Mouse (Mus musculus) CH12.LX (cell line): ENCODE data around the gene Top3a.

Experiments
- BHLHE40 ChIP-seq: IDR thresholded peaks from 2 replicates; pipeline ENCODE4 v1.6.1; 2011; ENCODE audit warnings: mild to moderate bottlenecking, low read depth, low read length, improper control_type of control experiment
- CHD1 ChIP-seq: IDR thresholded peaks from 2 replicates; pipeline ENCODE4 v1.6.1; 2012; ENCODE audit warnings: low read depth, low read length, improper control_type of control experiment, inconsistent platforms
- CHD2 ChIP-seq: IDR thresholded peaks from 2 replicates; pipeline ENCODE4 v1.6.1; 2011; ENCODE audit warnings: low read length, improper control_type of control experiment
- CTCF ChIP-seq, 2 experiments: IDR thresholded peaks in 1 of 2; conservative IDR thresholded peaks in 1 of 2; 2 replicates each; pipeline ENCODE4 v1.5.1; 2011 to 2012; ENCODE audit warnings: low read depth in 2 of 2, low read length in 2 of 2, improper control_type of control experiment in 1 of 2, inconsistent platforms in 1 of 2, mild to moderate bottlenecking in 1 of 2, moderate library complexity in 1 of 2
- E2F4 ChIP-seq: IDR thresholded peaks from 2 replicates; pipeline ENCODE4 v1.6.1; 2011; ENCODE audit warnings: low read depth, low read length, improper control_type of control experiment; ENCODE audit not compliant: insufficient replicate concordance
- ETS1 ChIP-seq: conservative IDR thresholded peaks from 2 replicates; pipeline ENCODE4 v1.6.1; 2012; ENCODE audit warnings: low read depth, mild to moderate bottlenecking, inconsistent platforms, low read length, improper control_type of control experiment, moderate library complexity
- HCFC1 ChIP-seq: IDR thresholded peaks from 2 replicates; pipeline ENCODE4 v1.6.1; 2012; ENCODE audit warnings: low read depth, mild to moderate bottlenecking, inconsistent platforms, low read length, improper control_type of control experiment
- MEF2A ChIP-seq: IDR thresholded peaks from 2 replicates; pipeline ENCODE4 v1.6.1; 2014; ENCODE audit warnings: low read depth, mild to moderate bottlenecking, inconsistent platforms, low read length, improper control_type of control experiment, borderline replicate concordance
- MYC ChIP-seq: IDR thresholded peaks from 2 replicates; pipeline ENCODE4 v1.6.1; 2011; ENCODE audit warnings: low read depth, mild to moderate bottlenecking, improper control_type of control experiment, low read length
- NRF1 ChIP-seq: IDR thresholded peaks from 2 replicates; pipeline ENCODE4 v1.6.1; 2014; ENCODE audit warnings: low read depth, mild to moderate bottlenecking, inconsistent platforms, low read length, improper control_type of control experiment, moderate library complexity
- POLR2A ChIP-seq: IDR thresholded peaks from 2 replicates; pipeline ENCODE4 v1.6.1; 2011; ENCODE audit warnings: low read depth, mild to moderate bottlenecking, improper control_type of control experiment, low read length
- TBP ChIP-seq: conservative IDR thresholded peaks from 2 replicates; pipeline ENCODE4 v1.6.1; 2011; ENCODE audit warnings: low read depth, low read length, improper control_type of control experiment
- USF2 ChIP-seq: conservative IDR thresholded peaks from 2 replicates; pipeline ENCODE4 v1.6.1; 2011; ENCODE audit warnings: low read depth, low read length, improper control_type of control experiment
- ZC3H11A ChIP-seq: IDR thresholded peaks from 2 replicates; pipeline ENCODE4 v1.6.1; 2012; ENCODE audit warnings: low read depth, mild to moderate bottlenecking, inconsistent platforms, low read length, improper control_type of control experiment

DNA sequence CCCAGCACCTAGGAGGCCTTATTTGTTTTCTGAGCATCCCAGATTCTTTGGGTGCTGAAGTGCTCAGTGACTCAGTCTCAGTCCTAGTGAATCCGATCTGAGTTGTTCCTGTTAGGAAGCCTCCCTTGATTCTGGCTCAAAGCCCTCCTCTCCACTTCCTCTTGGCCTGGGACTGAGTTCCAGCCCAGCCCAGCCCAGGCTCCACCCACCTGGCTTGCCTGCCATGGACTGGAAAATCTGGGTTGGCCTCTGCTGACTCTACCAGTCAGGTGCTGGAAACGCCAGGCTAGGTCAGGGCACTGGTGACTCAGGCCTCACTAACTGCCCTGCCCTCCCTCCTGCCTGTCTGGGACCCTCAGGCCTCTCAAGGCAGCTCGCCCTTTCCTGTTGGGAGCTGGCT lies 69.5 kb downstream of the Top3a start:
- TF ChIP-seq NRF1 = no peak
- TF ChIP-seq E2F4 = no peak
- TF ChIP-seq CTCF (conservative IDR thresholded peaks at IDR 0.05 in 1 of 2, IDR thresholded peaks at IDR 0.05 in 1 of 2; ENCODE audit: low read depth in 2 of 2, low read length in 2 of 2) = no peak
- TF ChIP-seq MEF2A = no peak
- TF ChIP-seq CHD2 = no peak
- no peak for TF ChIP-seq POLR2A
- no peak for TF ChIP-seq USF2
- TF ChIP-seq TBP = no peak
- TF ChIP-seq ZC3H11A = no peak
- TF ChIP-seq BHLHE40 = no peak
- TF ChIP-seq HCFC1 = no peak
- TF ChIP-seq MYC = no peak
- TF ChIP-seq CHD1 = no peak
- TF ChIP-seq ETS1 = no peak
